Mouse (Mus musculus): ENCODE results near the gene Epsti1. TPM values are rescaled to one million over a fixed set of nuclear protein-coding genes. Genes with fewer than 3 reads are reported as not detected.
"Not testable (repeated sequence)": the region's sequence is repeated elsewhere in the genome, so short reads cannot be mapped to it uniquely, and the experiment has no call there.

Gene Epsti1
- 17.6 and 21.4 TPM in 2 replicates for polyA plus RNA-seq (2012; rRNA removed)

DNA sequence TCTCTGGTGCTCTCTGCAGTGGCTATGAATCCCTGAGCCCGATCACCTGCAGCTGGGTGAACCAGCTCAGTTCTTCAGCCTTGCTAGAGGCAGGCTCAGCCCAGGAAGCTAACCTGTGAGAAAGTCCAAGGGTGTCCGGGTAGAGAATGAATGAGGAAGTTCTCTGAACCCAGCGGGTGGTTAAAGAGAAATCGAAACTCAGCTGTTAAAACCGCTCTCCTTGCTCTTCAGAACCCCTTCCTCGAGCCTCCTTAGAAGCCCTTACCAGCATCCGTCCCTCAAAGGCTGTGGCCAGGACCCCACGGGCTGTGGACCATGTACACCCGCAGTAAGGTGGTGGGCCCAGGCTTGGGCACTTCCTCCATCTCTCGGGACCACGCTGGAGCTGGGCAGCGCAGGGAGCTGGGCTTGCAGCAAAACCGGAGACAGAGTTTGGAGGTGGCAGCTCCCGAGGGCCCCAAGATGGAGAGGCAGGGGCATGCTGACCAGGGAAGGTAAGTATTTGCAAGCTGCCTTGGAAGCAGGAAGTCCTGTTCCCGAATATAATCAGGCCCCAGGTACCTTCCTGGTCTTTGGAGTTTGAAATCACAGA, at the start of gene Epsti1:
Gene Epsti1 (plus strand): TSS at position 69 of the 592 bp plus-strand sequence.
- peak; percentile 61 for DNase-seq (ENCODE audit: low read depth, low spot score)
- WGBS, result 18% methylated on average over 15 of the region's 15 CpGs

GRCm38 (mm10) chr14:77859894-77860293, 44.1 kb upstream of the Epsti1 start:
- no peak for DNase-seq (ENCODE audit: low read depth, low spot score)
- WGBS, result 80% methylated on average over 1 of the region's 1 CpGs

DNA sequence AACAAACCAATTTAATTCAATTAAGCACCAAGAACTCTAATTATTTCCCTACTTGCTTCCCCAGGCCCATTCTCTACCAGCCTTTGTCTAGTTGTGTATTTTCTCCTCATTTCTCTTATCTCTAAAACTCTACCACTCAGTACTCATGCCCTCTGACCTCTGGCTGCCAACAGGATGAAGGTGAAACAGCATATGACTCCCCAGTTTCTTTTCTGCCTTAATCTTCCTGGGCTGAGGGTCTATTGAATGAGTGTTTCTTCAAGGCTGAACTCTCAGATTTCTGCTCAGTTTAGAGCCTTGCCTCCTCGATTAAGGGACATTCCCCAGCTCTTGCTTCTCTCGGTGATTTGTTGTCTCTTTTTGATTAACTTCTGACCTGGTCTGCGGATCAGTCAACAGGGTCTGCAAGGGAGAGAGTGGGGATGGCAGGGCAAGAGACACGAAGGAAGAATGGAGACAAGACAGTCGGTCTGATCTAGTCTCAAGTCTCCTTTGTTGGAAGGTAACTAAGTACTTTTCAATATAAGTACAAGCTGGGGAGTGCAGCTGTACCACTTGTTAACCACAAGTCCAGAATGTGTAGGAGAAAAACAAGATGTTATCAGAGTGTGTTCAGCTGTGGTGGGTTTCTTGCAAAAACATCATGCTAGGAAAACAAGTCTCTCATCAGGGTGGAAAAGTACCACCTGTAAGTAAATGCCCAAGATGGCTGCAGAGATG, 43.0 kb upstream of the Epsti1 start:
- DNase-seq (ENCODE audit: low read depth, low spot score), result no peak
- WGBS, result 60% methylated on average over 5 of the region's 5 CpGs

DNA sequence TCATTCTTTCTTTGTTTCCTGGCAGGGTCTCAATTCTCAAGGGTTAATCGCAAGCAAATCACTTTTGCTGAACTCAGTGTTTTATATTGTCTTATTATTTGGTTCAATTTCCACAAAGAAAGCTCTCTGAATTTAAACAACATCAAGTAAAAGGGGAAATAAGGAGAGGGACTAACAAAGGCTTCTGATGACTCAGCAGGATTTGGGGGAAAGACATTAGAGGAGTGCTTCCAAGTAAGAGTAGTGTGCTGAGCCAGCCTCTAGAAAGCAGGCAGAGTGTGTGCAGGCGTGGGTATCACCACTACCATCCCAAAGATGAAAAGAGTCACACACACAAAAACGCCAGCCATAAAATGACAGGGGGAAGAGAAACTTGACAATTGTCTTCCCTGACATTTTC, 40.0 kb upstream of the Epsti1 start:
- no peak for DNase-seq (ENCODE audit: low read depth, low spot score)
- 78% methylated on average over 3 of the region's 3 CpGs for WGBS

DNA sequence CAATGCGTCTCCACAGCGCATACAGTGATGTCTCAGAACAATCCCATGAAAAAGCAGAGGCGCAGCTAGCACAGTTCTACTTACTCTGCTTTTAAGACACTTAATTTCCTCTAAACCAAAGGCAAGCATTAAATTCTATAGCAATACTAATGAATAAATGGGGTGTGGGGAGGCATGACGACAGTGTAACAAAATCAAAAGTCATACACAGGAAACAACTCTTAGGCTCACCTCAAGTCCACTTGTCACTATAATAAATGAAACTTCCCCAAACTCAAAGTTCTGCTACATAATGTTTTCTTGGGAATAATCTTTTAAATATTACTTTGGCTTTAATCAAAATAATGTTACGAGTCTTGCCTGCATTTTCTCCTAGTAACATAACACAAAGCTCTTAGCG, 39.5 kb upstream of the Epsti1 start:
- WGBS, result 90% methylated on average over 6 of the region's 6 CpGs

DNA sequence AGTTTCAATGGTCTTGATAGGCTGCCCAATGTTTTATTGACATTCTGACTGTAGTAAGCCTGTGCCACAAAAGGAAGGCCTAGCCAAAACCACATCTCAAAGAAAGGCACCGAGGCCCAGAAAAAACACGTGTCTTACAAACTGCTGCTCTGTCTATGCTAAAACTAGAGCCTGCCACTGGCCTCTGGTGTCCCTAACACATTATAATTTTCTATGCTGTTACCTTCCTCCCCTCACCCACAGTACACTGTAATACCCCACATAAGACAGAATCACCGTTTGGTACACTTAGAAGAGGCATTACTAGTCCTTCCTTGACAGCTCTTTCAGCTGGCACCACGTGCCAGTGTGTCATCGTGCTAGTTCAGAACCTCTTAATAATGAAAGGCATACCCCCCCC, 36.4 kb upstream of the Epsti1 start:
- DNase-seq (ENCODE audit: low read depth, low spot score), result no peak
- WGBS, result 94% methylated on average over 5 of the region's 5 CpGs

More for the DNA sequence above, 39.5 kb upstream of the Epsti1 start:
- DNase-seq (ENCODE audit: low read depth, low spot score), result no peak

- DNase-seq (ENCODE audit: low read depth, low spot score), result no peak
- WGBS, result 68% methylated on average over 3 of the region's 3 CpGs
These were observed 33.1 kb upstream of the Epsti1 start for GRCm38 (mm10) chr14:77870926-77871325.

DNA sequence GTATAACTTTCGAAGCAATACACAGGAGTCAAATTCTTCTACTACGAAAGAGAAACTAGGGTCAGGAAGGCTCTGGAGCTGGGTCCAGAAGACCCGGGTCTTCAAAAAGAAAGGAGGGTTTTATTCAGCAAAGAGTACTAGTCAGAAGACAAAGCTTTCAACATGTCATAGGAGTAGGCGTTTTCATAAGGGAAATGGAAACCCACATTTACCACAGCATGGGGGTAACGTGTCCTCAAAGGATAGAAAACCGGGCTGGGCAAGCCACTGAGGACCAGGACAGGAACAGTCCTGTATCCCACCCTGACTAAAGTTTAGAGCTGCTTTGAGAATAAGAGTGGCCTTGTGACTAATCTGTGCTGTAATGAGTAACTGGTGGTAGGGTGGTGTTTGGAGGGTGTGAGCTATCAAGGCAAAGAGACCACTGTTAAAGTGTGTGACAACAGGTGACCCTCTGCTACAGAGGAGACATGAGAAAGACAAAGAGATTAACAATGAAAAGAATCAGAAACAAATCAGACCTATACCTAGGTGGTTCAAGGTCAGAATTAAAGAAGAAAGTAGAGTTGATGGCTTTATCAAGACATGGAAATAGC, 32.6 kb upstream of the Epsti1 start:
- DNase-seq (ENCODE audit: low read depth, low spot score), result no peak
- WGBS, result 78% methylated on average over 6 of the region's 6 CpGs

- DNase-seq (ENCODE audit: low read depth, low spot score), result peak; percentile 70
- 2% methylated on average over 44 of the region's 44 CpGs for WGBS
These were observed 29.5 kb upstream of the Epsti1 start, which contains the start of gene Dnajc15 for GRCm38 (mm10) chr14:77874304-77875241. Gene Dnajc15, minus strand, starts transcription at chr14:77875125.

DNA sequence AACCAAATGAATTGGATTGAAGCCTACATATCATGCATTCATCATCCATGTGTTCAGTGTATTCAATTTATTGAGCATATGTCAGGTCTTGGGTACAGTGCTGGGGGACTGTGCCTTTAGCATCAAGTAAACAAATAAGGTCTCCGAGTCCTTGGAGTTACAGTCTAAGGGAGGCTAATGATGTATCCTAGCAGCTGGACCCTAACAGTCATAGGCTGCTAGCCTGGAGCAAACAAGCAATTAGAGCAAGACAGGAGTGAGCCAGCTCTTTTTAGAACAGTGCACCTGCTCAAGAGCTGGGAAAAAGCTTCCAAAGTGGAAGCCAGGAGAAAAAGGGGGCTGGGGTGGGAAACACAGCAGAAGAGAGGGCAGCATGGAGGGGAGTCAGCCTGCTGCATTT, 27.8 kb upstream of the Epsti1 start:
- WGBS, result 78% methylated on average over 1 of the region's 1 CpGs
- no peak for DNase-seq (ENCODE audit: low read depth, low spot score)

DNA sequence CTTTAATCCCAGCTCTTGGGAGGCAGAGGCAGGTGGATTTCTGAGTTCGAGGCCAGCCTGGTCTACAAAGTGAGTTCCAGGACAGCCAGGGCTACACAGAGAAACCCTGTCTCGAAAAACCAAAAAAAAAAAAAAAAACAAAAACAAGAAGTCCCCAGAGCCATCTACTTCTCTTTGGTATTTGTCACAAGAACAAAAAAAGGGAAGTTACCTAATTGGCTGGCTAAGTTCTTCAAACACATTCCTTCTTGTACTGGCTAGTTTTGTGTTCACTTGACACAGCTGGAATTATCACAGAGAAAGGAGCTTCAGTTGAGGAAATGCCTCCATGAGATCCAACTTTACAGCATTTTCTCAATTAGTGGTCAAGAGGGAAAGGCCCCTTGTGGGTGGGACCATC, 26.2 kb upstream of the Epsti1 start:
- not testable (repeated sequence) for DNase-seq (ENCODE audit: low read depth, low spot score)
- 75% methylated on average over 2 of the region's 2 CpGs for WGBS

DNA sequence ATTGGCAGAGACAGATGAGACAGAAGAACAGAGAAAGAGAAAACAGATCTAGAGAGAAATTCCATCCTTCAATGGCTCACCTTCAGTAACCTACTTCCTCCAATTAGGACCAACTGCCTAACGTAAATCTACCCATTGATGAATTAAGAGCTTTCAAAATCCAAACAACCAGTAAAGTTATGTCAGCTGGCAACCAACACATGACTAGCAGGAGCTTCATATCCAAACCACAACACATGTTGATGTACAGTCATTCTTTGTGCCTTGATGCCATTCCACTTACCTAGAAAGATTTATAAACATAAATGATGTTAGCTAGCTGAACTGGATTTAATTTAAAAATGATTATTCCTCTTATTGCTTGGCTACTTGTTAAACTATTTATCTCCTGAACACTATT, 22.0 kb upstream of the Epsti1 start:
- WGBS, result 70% methylated on average over 1 of the region's 1 CpGs
- no peak for DNase-seq (ENCODE audit: low read depth, low spot score)

- no peak for DNase-seq (ENCODE audit: low read depth, low spot score)
- WGBS, result 86% methylated on average over 6 of the region's 6 CpGs
These were observed 21.4 kb upstream of the Epsti1 start for GRCm38 (mm10) chr14:77882669-77883068.

DNA sequence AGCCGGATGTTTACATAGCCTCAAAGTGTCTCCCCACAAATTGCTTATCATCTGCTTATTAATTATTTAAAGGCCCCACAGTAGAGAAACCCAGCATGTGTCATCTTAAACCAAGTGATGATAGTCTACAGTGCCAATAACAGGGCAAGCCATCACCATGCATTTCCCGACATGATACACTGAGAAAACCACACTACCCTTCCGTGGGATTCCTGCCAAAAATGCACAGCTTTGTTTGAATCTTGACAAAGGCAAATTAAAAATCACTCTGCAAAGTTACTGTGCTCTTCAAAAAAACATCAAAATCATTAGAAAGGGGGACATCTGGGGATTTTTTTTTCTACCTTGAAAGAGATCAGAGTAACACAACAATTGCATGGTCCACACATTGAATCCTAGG, 17.7 kb upstream of the Epsti1 start:
- WGBS, result 67% methylated on average over 3 of the region's 3 CpGs
- DNase-seq (ENCODE audit: low read depth, low spot score), result no peak

GRCm38 (mm10) chr14:77886941-77887340, 17.1 kb upstream of the Epsti1 start:
- DNase-seq (ENCODE audit: low read depth, low spot score), result no peak
- WGBS, result 91% methylated on average over 4 of the region's 4 CpGs

- WGBS, result 88% methylated on average over 7 of the region's 7 CpGs
- DNase-seq (ENCODE audit: low read depth, low spot score), result no peak
These were observed 14.1 kb upstream of the Epsti1 start for GRCm38 (mm10) chr14:77889911-77890310.

- WGBS, result 78% methylated on average over 3 of the region's 3 CpGs
- DNase-seq (ENCODE audit: low read depth, low spot score), result no peak
These were observed 8.1 kb upstream of the Epsti1 start for GRCm38 (mm10) chr14:77895951-77896350.

- DNase-seq (ENCODE audit: low read depth, low spot score), result no peak
- WGBS, result 89% methylated on average over 3 of the region's 3 CpGs
These were observed 1.5 kb upstream of the Epsti1 start for GRCm38 (mm10) chr14:77902541-77902940.

DNA sequence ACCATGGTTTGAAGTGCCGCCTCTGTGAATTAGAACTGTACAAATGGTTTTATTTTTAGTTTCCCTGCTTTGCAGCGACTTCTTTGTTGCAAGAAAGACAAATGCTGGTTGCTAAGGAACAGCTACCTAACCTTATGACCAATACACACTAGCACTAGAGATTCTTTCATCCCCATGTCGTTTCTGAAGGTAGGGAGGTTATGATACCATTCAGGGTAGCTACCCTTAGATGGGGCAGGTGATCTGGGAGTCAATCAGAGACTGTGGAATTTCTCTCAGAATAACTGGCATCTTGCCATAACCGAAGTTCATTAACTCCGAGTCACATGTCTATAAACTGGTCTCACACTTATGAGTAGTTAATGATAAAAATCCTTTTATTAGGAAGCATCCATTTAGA, 1.4 kb downstream of the Epsti1 start:
- 22% methylated on average over 5 of the region's 5 CpGs for WGBS
- DNase-seq (ENCODE audit: low read depth, low spot score), result peak; percentile 7

DNA sequence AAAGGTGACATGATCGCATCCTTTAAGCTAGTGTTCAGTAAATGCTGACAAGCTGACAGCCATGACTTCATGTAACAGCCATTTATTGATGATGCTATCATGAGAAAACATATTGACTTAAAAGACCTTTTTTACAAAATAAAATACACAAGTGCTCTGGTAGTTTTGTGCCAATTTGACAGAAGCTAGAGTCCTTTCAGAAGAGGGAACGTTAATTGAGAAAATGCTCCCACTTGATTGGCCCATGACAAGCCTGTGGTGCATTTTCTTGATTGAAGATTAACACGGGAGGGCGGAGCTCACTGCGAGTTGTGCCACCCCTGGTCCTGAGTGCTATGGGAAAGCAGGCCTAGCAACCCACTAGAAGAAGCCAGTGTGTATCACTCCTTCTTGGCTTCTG, 2.5 kb downstream of the Epsti1 start:
- 43% methylated on average over 5 of the region's 5 CpGs for WGBS

More for the DNA sequence above, 2.5 kb downstream of the Epsti1 start:
- peak; percentile 4 for DNase-seq (ENCODE audit: low read depth, low spot score)

Measured in large intestine, adult 2 months (tissue).